Mouse (Mus musculus) ovary, postnatal 36 days (tissue): ENCODE results near the gene Pstk.
A peak's percentile ranks its signal among the peaks of the same experiment; 100 is the strongest.
"Not testable (repeated sequence)": the region's sequence is repeated elsewhere in the genome, so short reads cannot be mapped to it uniquely, and the experiment has no call there.

Experiments used
- DNase-seq: peaks from one replicate; pipeline ENCODE4 v3.0.0; 2022; ENCODE audit warnings: low spot score, mixed read lengths

Gene Pstk

DNA sequence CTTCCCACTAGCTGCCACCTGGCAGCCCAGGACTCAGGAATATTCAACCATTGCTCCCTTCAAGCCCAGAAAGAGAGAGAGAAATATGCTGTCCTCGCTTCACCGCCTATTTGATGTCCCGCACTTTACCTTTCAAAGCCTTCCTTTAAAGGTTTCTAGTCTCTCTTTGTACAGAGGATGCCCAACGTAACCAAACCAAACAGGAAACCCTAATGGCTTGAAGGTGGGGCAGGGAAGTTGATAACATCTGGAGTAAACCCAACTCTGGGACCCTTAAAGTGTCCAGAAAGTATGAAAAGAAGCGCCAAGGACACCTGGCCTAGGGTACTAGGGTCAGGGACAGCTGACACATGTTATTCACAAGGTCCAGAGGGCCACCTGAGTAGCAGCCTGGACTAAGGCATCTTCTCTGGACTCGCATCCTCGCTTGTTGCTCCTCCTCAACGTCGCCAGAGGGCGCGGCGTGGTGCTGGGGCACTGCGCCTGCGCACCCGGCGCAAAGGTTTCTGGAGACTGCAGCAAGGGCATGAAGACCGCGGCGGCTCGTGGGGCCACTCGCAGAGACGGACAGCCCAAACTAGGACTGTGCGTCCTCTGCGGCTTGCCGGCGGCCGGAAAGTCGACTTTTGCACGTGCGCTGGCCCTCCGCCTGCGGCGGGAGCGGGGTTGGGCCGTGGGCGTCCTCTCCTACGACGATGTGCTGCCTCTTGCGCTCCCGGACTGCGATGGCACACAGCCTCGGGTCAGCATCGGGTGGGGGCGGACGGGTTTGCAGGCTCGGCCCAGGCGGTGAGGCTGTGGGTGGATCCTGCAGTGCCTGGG lies at the start of gene Pstk:
Gene Pstk (plus strand): TSS at position 494 of the 822 bp plus-strand sequence.
- DNase-seq = peak; percentile 90

DNA sequence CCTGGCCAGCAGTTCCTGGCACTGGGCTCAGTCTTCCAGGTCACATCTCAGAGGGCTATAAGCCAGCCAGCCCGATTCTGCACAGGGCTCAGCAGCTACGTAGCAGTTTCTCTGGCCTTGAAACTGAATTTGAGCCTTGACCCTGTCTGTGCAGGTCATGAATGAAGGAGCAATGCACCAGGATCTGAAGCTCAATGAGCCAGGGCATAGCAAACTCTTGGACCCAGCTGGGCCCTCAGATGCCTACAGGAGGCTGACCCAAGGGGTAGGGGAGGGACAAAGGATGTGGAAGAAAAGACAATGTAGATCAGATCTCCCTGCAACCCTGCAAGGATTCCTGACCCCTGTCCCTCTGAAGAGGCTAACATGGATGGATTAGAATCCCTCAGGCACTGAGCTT lies 48.7 kb upstream of the Pstk start, which contains the start of gene Cuzd1:
Gene Cuzd1 (minus strand): TSS at position 101 of the 400 bp plus-strand sequence.
- DNase-seq = no peak

DNA sequence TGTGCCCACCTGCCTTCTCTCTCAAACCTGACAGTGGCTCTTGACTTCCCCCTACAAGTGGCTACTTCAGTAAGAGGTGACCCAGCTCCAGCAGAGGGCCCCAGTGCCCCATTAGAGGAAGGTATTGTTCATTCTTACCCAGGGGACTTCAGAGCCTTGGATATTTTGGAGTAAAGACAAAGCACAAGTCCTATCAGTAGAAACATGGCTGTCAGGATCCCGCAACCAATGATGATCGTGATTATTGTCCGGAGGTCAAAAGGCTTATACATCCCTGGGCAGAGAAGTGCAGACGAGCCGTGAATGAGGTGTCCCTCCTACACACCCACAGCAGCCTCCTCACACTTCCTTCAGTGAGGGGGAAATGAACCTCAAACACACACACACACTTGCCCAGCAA lies 43.9 kb upstream of the Pstk start:
- DNase-seq = no peak

DNA sequence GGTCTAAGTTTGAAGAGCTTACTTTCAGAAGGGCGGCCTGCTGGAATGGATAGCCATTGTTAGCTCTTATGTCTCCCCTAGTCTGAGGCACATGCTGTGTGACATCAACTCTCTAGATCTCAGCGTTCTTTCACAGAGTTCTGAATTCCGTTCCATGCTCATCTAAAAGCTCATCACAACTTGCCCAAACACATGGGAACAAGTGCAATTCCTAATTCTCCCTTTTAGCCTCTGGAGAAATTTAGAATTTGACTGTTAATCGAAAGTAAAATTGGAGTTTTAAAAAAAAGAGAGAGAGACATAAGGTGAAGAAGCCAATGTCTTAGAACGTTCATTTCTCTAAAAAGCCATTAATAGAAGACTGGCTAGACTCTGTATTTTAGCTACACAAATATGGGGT lies 41.5 kb upstream of the Pstk start, which contains the start of gene Fam24b:
Gene Fam24b (minus strand): TSS at position 101 of the 400 bp plus-strand sequence.
- DNase-seq = no peak

DNA sequence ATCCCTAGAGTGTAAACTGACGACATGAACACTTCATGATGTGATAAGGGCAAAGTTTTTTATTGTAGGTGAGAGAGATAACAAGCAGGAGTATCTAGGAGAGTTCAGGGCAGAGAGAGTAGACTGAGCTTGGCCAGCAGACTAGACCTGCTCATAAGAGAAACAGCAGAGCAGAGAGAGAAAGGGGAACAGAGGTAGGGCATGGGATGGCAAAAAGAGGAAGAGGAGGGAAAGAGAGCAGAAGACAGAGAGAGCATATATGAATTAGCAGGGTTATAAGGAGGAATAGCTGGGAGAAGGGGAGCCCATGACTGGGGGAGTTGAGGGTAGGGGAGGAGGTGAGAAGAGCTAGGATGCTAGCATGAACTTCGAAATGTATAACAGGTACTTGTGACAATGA lies 39.3 kb upstream of the Pstk start:
- DNase-seq = no peak

DNA sequence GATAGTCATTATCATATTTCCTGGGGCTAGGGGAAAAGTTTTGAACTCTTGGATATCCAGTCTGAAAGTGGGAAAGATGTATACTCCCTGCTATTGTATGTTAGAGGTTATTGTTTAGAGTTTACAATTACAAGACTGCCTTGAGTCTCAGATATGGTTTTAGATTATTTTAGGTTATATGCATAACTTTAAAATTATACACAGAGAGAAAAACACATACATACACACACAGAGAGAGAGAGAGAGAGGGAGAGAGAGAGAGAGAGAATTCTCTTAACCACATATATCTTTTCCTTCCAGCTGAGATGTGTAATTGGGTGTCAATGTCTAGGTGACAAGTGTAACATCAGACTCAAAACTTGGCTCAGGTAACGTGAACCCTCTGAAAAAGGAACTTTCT lies 37.4 kb upstream of the Pstk start, which contains the start of gene Fam24a:
Gene Fam24a (plus strand): TSS at position 301 of the 400 bp plus-strand sequence.
- DNase-seq = no peak

DNA sequence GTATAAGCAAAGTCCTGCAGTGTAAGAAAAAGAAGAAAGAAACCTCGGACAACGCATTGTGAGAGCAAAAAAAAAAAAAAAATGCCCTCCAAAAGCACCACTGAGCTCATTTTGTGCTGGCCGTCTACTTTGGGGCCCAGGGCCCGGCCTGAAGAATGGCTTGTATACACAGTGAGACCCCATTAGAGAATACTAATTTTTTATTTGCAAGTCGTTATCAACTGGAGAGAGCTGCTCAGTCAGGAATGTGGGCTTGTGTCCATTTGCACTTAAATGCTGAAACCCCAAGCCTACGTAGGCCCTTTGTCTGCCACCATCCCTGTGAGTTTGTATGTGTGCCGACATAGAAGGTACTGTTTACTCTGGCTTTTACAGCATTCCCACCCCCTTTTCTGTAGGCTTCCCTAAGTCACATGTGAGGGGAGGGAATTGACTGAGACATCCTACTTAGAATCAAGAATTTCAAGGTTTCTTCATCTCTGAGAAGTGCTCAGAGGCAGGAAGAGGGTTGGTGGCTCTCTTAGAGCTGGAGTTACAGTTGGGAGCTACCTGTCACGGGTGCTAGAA lies 33.4 kb upstream of the Pstk start:
- no peak for DNase-seq

DNA sequence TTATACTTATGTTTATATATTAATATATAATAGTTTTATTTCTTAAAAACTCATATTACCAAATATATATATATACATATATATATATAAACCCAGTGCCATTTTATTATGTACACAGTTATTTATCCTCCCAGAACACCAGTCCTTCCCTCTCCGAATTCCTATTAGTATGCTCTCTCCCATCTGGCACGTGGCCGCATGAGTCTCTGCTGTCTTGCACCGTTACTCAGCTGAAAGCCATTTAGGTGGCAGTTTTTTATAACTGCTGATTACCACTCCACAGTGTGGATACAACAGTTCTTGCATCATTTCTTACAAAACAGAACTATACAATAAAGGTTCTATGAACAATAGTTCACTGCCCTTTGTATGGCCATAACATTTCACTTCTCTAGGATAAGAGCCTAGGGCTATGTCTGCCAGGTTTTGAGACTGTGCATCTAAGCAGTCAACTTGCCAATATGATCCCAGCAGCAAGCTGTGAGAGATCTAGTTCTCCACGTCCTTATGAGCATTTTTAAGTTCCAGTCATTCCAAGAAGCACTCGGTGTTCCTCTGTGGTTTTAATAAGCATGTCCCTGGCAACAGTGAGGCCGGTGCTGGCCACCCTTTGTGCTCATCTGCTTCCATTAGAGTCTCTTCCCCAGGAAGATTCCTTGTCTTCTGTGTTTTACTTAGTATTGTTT lies 24.9 kb upstream of the Pstk start:
- DNase-seq = no peak

DNA sequence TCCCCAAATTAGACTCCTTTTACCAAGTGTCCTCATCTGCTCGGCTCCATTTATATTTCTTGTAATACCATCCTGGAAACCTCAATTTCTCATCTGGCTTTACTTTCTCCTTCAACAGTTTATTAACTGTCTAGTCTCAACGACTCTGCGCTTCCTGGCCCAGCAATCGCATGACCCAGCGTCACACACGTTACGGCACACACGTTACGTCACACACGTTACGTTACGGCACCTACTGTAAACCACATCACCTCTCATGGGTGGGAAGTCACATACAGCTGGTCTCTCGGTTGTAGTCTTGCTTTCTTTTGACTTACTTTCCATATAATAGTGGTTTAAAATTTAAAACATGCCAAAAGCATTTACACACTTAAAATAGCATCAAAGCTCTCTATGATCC lies 14.8 kb upstream of the Pstk start:
- DNase-seq = no peak

DNA sequence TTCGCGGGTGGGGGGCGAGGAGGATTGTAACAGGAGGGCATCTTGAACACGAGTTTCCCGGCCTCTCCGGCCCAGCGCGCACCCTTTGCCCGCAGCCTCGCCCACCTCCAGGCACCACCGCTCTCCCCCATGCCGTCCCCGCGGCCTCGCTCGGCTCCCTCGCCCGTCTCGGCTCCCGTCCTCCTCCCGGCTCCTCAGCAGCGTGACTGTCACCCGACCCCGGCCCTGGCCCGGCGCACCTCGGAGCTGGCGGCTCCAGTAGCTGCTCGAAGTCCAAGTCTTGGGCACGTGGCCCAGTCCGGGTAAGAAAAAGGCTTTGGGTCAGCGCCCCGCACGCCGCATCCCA lies 8.7 kb upstream of the Pstk start:
- no peak for DNase-seq

DNA sequence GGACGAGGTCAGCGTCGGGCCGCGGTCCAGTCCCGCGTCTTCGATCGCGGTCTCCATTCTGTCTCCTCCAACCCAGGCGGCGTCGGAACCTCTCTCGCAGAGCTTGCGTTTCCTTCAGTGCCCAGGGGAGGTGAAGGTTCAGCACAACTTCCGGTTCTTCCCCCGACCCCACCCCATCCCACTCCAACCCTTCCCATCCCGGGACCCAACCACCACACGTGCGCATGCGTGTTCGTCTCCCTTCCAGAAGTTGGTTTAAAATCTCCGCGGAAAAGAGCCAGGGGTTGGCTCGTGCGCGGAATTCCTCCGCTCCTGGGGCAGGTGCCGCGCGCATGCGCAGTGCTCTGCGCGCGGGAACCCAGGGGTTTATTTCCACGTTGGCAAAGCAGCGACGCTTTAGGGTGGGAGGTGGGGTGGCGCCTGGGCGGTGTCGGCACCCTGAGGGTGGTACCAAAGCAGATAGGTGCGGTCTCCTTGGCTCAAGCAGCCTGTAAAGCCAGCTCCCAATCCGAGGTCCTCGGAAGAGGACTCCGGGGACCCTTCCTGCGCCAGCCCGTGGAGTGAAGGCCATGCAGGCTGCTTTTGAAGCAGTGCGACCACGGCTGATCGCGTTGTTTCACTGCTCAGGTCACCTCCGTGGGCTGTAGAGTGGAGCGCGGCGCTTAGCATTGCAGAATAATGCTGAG lies 8.2 kb upstream of the Pstk start, which contains the start of gene 2310057M21Rik:
Gene 2310057M21Rik (minus strand): TSS at position 145 of the 686 bp plus-strand sequence.
- peak; percentile 93 for DNase-seq

DNA sequence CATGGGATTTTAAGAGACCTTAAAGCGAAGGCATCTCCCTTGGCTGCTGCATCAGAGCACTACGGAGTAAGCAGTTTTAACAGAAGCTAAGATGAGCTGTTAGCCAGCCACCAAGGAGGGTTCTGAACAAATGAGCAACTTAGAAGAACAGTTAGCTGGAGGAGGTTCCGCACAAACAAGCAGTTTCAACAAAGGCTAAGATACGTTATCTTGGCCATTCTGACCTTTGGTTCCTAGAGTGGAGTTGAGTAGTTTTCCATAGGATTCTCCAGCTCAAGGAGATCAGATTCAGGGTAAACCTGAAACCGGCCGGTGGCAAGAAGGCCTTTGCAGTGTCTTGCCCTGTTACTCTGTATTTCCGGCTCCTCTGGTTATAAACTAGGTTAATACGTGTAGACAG lies 6.8 kb upstream of the Pstk start:
- DNase-seq = no peak

DNA sequence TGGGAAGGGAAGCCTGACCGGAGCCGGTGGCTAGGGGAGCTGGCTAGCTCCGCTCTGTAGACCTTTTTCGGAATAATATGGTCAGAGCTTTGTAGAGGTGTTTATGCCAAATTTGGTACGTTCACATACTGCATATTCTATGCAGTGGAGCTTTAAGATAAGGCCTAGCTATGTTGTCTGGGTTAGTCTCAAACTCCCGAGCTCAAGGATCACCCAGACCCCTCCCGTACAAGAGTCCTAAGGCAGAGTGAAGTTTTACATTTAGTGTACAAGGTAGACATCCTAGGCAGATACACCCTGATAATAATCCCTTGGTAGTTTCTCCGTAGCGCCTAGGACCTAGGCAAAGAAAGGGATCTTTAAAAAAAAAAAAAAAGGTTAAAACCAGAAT lies 524 bp downstream of the Pstk start:
- DNase-seq = no peak

DNA sequence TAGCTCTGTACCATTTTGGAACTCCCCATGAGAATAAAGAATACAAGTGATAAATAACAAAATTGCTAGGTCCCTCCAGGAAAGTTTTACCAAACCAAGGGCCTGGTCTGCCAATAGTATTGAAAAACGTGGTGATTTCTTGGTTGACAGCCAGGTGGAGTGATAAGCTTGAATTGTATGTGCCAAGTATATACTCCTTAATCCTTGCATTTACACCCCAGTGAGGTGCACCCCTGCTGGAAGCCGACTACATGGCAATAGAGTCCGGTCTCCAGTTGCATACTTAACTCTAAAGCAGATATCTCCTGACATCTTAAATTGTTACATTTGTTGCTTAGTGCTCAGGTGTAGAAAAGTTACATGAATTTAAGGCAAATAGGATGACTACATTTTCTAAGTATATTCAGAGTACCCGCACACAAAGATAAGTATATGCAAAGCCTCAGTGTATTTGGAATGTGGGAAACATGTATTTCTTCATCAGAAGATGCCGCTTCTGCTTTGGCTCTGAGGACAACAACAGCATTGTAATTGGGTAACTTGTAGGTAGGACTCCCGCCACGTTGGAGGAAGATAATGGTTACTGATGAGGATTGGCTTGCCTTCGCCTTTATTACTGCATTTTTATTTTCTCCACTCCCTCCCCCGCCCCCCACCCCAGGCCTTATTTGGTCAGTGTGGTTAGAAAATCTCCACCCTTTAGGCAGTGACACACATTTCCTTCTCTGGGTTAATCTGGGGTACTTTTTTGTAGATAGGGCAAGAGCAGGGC lies 1.1 kb downstream of the Pstk start:
- no peak for DNase-seq

DNA sequence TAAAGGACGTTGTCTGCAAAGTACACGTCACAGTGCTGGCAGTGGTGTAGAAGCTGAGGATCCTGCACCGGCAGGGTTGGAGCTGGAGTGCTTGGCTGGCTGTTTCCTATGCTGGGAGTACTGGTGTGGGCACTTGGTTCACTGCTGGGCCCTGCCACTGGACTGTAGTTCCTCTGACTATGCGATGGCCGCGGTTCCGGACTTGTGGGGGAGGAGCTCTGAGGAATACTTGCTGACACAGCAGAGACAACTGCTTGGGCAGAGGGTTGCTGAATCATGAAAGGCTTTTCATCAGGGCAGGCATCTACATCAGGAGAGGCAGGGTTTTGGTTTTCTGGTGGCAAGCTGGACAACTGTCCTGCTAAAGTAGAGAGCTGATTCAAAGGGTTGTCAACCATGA lies 20.8 kb downstream of the Pstk start:
- DNase-seq = not testable (repeated sequence)

DNA sequence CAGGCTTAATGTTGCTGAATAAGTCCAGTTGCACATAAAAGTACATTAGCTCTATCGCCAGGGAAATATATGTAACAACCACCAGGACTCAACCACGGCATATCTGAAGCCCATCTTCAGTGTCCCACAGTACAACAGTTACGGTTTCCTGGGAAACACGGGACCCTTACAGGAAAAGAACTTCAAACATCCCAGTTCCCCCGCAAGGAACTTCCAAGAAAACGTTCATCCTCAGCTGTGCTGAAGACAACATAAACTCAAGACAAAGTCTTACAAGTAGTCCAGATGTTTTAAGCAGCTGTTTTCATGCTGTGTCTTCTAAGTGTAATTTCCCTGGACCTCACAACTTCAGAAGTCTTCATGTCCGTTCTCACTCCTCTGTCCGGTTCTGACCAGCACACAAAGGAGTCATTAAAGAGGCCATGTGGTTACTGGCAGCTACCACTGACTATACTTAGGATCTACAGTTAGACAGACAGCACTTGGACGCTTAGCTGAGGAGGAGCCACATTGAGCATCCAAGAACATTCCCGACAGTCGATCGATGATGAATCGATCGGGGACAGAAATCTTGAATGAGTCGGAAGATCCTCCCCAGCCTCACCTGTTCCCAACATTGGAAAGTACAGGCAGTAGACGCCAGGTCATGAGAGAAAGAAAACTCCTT lies 38.5 kb downstream of the Pstk start:
- DNase-seq = peak; percentile 8

DNA sequence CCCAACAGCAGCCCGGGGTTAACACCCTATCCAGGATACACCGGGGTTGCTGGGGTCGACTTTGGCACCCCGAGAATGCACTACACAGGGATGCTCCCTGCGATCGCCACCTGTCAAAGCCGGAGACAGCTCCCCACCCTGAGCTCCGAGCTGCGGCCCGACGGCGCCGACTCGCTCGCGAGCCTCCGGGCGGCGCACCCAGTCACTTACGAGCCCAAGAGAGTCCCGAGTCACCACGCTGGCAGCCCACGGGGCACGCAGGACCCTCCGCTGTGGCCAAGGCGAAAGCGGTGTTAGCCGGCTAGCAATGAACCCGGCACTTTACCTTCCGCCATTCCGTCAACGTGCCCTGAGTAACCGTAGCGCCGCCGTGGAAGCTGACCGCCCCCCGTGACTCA lies 39.0 kb downstream of the Pstk start:
- DNase-seq = no peak

DNA sequence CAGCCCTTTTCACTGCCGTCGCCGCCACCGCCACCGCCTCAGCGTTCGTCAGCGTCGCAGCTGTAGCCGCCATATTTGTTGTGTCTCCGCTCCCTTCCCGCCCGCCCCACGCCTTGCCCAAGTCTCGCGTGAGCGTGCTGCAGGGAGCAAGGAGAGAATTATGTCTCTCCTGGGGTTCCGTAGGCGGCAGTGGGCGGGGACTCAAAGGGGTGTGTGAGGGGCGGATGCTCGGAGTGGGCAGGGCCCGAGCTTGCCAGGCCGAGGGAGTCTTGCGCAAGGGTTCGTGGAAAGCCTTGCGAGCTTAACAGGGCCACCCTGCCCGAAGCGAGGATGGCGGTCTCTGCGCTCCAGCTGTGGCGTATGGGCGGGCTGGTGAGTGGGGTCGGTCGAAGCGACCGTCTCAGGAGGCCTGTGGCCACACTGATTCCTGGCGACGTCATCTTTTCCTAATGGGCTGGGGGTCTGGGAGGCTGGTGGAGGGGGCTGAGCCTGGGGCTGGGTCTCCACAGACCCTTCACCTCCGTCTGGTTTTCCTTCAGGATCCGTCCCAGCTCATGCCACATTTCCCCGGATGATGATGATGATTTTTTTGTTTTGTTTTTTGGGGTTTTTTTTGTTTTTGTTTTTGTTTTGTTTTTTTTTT lies 39.6 kb downstream of the Pstk start, which contains the start of the genes Ikzf5 and Acadsb:
Gene Ikzf5 (minus strand): TSS at position 106 of the 643 bp plus-strand sequence.
Gene Acadsb (plus strand): TSS at position 186 of the 643 bp plus-strand sequence.
- peak; percentile 99 for DNase-seq

DNA sequence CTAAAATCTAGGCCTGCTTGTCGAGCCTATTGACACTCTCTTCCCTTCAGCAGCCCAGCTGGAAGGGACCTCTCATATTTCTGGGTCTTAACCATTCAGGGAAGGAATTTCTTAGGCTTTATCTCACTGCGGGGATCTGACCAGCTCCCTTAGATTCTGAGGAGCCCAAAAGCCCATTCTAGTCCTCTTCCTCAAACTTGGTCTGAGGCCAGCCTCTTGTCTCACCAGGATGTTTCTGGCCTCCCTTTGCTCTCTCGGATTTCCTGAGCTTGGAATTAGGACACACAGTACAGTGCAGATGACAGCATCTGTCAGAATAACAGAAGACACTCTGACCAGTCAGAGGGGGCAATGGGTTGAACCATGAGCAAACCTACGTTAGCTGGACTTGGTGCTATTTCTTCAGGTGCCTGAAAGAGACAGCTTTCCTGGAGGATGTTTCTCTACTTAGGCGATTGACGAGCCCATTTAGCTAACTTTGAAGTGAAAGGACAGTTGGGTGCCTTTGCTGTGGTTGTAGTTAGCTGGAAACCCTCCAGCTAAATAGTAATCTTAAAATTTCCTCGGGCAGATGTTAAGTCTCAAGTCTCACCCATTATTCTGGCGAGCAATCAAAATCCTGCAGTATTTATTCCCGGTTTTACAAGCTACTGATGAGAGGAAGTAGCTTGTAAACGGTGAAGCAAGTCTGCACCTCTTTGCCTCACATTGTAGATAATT lies 40.4 kb downstream of the Pstk start:
- DNase-seq = no peak

DNA sequence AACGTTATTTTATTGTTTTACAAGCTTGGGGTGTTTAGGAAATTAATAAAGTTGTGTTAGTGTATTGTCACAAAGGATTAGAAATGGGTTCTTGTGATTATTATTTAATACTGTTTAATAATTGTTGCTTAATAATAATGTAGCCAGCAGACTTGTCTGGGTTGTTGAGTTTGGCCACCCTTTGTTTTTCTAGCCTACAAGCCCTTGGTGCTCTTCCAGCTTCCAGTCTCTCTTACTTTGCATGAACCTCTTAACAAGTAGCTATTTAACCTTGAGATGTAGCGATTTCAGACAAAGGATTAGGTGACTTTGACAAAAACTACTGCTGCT lies 41.0 kb downstream of the Pstk start:
- DNase-seq = no peak
